Mouse (Mus musculus): ENCODE data around the gene Hexa. TPM values are rescaled to one million over a fixed set of nuclear protein-coding genes. Genes with fewer than 3 reads are reported as not detected.

The Hexa gene
- polyA plus RNA-seq (2016; fragmentation: Nextera tagmentation; extraction: Ambion mirVana) = 50.4 and 51.2 TPM in 2 replicates

DNA sequence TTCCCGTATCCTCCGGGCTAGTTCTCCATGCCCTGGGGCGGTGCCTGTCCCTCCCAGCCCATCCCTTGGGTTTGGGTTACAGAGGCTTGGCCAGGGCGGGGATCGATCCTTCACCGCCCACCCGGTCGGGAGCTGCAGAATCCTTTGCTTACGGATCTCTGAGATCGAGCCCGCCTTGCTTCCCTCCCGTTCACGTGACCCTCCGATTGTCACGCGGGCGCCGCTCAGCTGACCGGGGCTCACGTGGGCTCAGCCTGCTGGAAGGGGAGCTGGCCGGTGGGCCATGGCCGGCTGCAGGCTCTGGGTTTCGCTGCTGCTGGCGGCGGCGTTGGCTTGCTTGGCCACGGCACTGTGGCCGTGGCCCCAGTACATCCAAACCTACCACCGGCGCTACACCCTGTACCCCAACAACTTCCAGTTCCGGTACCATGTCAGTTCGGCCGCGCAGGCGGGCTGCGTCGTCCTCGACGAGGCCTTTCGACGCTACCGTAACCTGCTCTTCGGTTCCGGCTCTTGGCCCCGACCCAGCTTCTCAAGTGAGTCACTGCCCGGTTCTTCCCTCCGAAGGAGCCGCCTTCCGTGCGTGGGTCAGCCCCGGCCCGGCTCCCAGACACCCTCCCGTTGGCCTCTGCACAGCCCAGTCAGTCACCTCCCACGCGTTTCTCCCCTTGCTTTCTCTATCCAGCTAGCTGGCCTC lies at the start of gene Hexa, which contains the start of gene Tmem202:
TSS of gene Hexa (plus strand) at position 100 of the 697 bp plus-strand sequence.
TSS of gene Tmem202 (minus strand) at position 407 of the 697 bp plus-strand sequence.
- Histone ChIP-seq H3K4me3 (peak within 1 kb of the TSS; percentile 71), H3K27ac (replicated peaks) (peak within 1 kb of the TSS; percentile 86), H3K4me1 (peaks cover 22% of the 10 kb centered on the region), H3K9me3 (replicated peaks) (no peaks in the 10 kb centered on the region), H3K27me3 (ENCODE audit: low read depth, poor library complexity, severe bottlenecking) (peaks cover 9% of the 10 kb centered on the region), H3K36me3 (no peaks in the 10 kb centered on the region)
- DNase-seq (ENCODE audit: low spot score) = peak; percentile 90
- WGBS = 4% methylated on average over 55 of the region's 55 CpGs

DNA sequence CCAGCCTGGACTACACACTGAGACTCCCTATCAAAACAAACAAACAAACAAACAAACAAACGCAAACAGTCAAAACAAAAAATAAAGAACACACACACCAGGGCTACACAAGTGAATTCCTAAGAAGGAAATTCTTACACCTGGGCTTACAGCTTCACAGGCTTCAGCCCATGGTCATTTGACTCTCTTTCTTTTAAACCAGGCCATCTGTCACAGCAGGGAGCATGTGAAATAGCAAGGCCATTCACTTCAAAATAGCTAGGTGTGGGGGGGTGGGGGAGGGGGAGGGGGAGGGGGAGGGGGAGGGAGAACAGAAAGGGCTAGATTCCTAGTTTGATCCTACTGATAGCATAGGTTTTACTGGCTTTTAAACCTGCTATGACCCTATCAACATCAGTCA lies 31.2 kb upstream of the Hexa start:
- WGBS = 57% methylated on average over 1 of the region's 1 CpGs
- no peaks in the 10 kb centered on the region for H3K27me3 ChIP-seq (ENCODE audit: low read depth, poor library complexity, severe bottlenecking)
- DNase-seq (ENCODE audit: low spot score) = no peak
- no peak overlapping the region for H3K27ac ChIP-seq (replicated peaks)
- no peaks in the 10 kb centered on the region for H3K4me1 ChIP-seq
- no peaks in the 10 kb centered on the region for H3K9me3 ChIP-seq (replicated peaks)
- H3K36me3 ChIP-seq = no peaks in the 10 kb centered on the region
- H3K4me3 ChIP-seq = no peak overlapping the region

DNA sequence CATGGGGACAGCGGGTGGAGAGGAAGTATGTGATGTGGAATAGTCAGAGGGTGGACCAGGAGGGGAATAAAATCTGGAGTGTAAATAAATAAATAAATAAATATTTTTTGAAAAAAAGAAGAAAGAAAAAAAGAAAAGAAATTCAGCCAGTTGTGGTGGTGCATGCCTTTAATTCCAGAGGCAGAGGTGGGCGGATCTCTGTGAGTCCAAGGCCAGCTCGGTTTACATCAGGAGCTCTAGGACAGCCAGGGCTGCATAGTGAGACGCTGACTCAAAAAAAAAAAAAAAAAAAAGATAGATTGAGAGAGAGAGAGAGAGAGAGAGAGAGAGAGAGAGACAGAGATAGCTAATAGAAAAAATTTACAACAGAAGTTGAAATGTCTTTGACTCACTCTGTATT lies 27.0 kb upstream of the Hexa start:
- H3K9me3 ChIP-seq (replicated peaks) = no peaks in the 10 kb centered on the region
- H3K4me1 ChIP-seq = no peaks in the 10 kb centered on the region
- H3K36me3 ChIP-seq = no peaks in the 10 kb centered on the region
- H3K27ac ChIP-seq (replicated peaks) = no peak overlapping the region
- DNase-seq (ENCODE audit: low spot score) = no peak
- H3K27me3 ChIP-seq (ENCODE audit: low read depth, poor library complexity, severe bottlenecking) = no peaks in the 10 kb centered on the region
- 62% methylated on average over 4 of the region's 4 CpGs for WGBS
- no peak overlapping the region for H3K4me3 ChIP-seq

DNA sequence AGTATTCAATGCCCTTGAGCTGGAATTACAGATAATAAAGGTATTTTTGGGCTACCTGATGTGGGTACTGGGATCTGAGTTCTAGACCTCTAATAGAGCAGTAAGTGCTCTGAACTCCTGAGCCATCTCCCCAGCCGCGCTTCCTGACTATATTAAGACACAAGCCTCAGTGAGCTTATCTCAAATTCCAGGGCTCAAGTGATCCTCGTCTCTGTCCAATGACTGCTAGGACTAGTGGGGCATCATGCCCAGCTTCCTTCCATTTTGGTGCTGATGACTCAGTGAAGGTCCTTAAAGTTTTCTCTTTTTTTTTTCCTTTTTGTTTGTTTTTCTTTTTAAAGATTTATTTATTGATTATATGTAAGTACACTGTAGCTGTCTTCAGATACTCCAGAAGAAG lies 24.3 kb upstream of the Hexa start:
- WGBS = 71% methylated on average over 3 of the region's 3 CpGs

DNA sequence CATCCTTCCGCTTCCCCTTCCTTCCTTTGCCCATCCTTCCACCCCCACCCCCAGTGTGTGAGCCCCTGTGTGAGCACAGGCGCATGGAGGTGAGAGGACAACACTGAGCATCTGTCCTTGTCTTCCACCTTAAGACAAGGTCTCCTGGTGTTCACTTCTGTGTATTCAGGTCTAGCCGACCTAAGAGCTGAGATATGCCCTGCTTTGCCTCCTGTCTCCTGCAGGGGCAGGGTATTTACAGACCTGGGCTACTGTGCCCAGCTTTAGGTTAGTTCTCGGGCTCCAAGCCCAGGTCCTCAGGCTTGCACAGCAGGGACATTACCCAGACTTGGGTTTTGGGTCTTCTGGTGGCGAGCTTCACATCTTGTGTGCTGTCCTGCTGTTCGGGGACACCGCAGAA lies 22.2 kb upstream of the Hexa start:
- DNase-seq (ENCODE audit: low spot score) = no peak
- Histone ChIP-seq H3K4me3 (no peak overlapping the region), H3K36me3 (no peaks in the 10 kb centered on the region), H3K9me3 (replicated peaks) (no peaks in the 10 kb centered on the region), H3K27ac (replicated peaks) (no peak overlapping the region), H3K27me3 (ENCODE audit: low read depth, poor library complexity, severe bottlenecking) (no peaks in the 10 kb centered on the region), H3K4me1 (no peaks in the 10 kb centered on the region)
- 60% methylated on average over 7 of the region's 7 CpGs for WGBS

More for the DNA sequence above, 24.3 kb upstream of the Hexa start:
- no peaks in the 10 kb centered on the region for H3K36me3 ChIP-seq
- H3K27me3 ChIP-seq (ENCODE audit: low read depth, poor library complexity, severe bottlenecking) = no peaks in the 10 kb centered on the region
- H3K27ac ChIP-seq (replicated peaks) = no peak overlapping the region
- no peak overlapping the region for H3K4me3 ChIP-seq
- H3K4me1 ChIP-seq = no peaks in the 10 kb centered on the region
- no peak for DNase-seq (ENCODE audit: low spot score)
- no peaks in the 10 kb centered on the region for H3K9me3 ChIP-seq (replicated peaks)

DNA sequence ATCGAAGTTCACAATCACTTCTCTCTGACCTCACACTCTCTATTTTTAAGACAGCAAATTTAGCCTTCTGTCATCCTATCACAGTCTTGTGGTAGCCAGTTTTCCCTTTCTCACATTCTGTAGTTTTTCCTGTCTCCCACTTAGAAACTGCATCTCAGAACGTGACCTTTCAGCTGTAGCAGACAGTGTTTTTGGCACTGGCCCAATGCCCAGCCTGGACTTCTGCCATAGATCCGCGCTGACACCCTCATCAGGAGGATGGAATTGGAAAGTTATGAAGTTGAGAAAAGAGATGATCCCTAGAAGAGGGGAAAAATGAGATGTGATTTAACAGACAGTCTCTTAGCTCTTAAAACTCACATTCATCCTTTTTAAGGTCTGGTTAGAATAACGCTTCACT lies 20.4 kb upstream of the Hexa start:
- H3K4me3 ChIP-seq = no peak overlapping the region
- H3K36me3 ChIP-seq = no peaks in the 10 kb centered on the region
- no peak overlapping the region for H3K27ac ChIP-seq (replicated peaks)
- H3K4me1 ChIP-seq = no peaks in the 10 kb centered on the region
- no peaks in the 10 kb centered on the region for H3K27me3 ChIP-seq (ENCODE audit: low read depth, poor library complexity, severe bottlenecking)
- no peak for DNase-seq (ENCODE audit: low spot score)
- whole genome bisulfite sequencing = 87% methylated on average over 5 of the region's 5 CpGs
- H3K9me3 ChIP-seq (replicated peaks) = no peaks in the 10 kb centered on the region

DNA sequence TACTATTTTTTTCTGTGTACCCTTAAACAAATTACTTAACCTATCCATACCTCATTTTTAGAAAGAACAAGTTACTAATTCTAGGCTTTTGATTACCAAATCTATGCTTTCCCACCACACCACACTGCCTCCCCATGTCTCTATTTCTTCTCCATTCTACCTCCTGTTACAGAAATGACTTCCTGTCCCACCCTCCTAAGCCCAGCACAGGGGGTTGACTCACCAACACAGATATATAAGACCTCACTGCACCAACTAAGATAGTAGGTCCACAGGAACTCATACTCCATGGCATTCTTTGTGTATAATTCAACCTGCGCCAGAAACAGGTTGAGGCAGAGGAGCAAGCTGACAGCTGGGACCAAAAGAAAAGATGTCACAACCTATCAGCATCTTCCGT lies 19.9 kb upstream of the Hexa start:
- no peak for DNase-seq (ENCODE audit: low spot score)
- H3K4me3 ChIP-seq = no peak overlapping the region
- no peaks in the 10 kb centered on the region for H3K4me1 ChIP-seq
- H3K27me3 ChIP-seq (ENCODE audit: low read depth, poor library complexity, severe bottlenecking) = no peaks in the 10 kb centered on the region
- H3K27ac ChIP-seq (replicated peaks) = no peak overlapping the region
- H3K9me3 ChIP-seq (replicated peaks) = no peaks in the 10 kb centered on the region
- WGBS = 85% methylated on average over 2 of the region's 2 CpGs
- H3K36me3 ChIP-seq = no peaks in the 10 kb centered on the region

DNA sequence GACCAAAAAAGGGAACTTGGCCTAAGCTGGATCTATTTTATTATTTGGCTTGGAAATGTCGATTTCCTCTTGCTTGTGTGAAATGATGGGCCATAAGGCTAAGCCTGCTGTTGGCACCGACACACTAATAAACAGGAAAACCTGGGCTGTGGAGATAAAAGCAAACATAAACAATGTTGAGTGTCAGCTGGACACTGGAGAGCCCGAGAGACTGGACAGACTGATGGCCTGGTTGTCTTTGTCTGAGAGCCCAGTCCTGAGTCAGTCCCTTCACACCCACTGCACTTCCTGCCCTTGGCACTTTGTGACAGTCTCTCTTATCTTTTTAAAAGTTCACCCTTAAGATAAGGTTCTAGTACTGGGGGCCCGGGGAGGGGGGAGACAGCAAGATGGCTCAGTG lies 16.4 kb upstream of the Hexa start:
- WGBS = 71% methylated on average over 4 of the region's 4 CpGs
- Histone ChIP-seq H3K27me3 (ENCODE audit: low read depth, poor library complexity, severe bottlenecking) (no peaks in the 10 kb centered on the region), H3K36me3 (no peaks in the 10 kb centered on the region), H3K4me1 (no peaks in the 10 kb centered on the region), H3K4me3 (no peak overlapping the region), H3K27ac (replicated peaks) (no peak overlapping the region), H3K9me3 (replicated peaks) (no peaks in the 10 kb centered on the region)
- no peak for DNase-seq (ENCODE audit: low spot score)

DNA sequence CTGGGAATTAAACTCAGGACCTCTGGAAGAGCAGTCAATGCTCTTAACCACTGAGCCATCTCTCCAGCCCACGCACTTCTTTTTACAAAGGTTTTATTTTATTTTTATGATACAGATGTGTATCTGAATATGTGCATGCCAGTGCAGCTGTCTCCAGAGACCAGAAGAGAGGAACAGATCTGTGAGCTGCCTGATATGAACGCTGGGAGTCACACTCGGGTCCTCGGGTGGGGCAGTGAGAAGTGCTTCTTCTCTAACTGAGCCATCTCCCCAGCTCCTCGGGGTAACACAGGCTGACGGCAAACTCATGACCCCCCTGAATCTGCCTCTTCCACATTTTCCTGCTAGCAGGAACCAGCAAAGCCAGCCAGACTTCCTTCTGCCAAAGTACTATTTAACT lies 12.6 kb upstream of the Hexa start:
- Histone ChIP-seq H3K36me3 (no peaks in the 10 kb centered on the region), H3K27ac (replicated peaks) (no peak overlapping the region), H3K4me3 (no peak overlapping the region), H3K9me3 (replicated peaks) (no peaks in the 10 kb centered on the region), H3K4me1 (peaks cover 4% of the 10 kb centered on the region), H3K27me3 (ENCODE audit: low read depth, poor library complexity, severe bottlenecking) (no peaks in the 10 kb centered on the region)
- 92% methylated on average over 6 of the region's 6 CpGs for WGBS
- no peak for DNase-seq (ENCODE audit: low spot score)

DNA sequence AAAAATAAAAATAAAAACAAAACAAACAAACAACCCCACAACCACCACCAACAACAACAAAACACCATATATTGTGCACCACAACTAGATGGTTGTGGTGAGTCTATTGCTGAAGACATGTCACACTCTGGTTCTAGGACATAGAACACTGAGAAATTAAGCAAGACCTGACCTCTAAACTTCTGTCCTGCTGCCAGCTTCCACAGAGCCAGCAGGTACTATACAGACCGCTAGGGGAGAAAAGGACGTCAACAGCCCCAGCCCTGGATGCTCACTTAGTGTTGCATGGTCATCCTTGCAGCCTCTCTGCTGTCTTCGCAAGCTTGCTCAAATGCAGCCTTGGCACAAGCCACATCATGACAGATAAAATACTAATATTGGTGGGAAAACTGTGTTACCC lies 11.8 kb upstream of the Hexa start:
- WGBS = 86% methylated on average over 3 of the region's 3 CpGs
- Histone ChIP-seq H3K4me1 (peaks cover 9% of the 10 kb centered on the region), H3K27me3 (ENCODE audit: low read depth, poor library complexity, severe bottlenecking) (no peaks in the 10 kb centered on the region), H3K9me3 (replicated peaks) (no peaks in the 10 kb centered on the region), H3K4me3 (no peak overlapping the region), H3K36me3 (no peaks in the 10 kb centered on the region), H3K27ac (replicated peaks) (no peak overlapping the region)
- DNase-seq (ENCODE audit: low spot score) = no peak

DNA sequence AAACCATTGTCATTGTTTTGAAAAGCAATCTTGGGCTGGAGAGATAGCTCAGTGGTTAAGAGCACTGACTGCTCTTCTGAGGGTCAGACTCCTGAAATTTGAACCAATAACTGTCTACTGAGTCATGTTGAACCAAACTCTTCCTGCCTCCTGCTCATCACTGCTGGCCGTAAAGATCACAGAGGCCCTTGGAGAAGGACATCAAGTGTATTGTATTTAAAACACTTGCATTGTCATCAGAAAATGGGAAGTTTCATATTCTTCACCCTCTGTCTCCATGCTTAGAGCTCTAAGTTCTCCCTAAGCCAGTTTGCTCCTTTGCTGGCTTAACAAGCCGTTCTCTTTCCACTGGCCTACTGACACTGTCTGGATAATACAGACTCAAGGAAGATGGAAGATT lies 11.1 kb upstream of the Hexa start:
- no peak overlapping the region for H3K27ac ChIP-seq (replicated peaks)
- no peaks in the 10 kb centered on the region for H3K27me3 ChIP-seq (ENCODE audit: low read depth, poor library complexity, severe bottlenecking)
- H3K36me3 ChIP-seq = no peaks in the 10 kb centered on the region
- no peaks in the 10 kb centered on the region for H3K9me3 ChIP-seq (replicated peaks)
- no peak for DNase-seq (ENCODE audit: low spot score)
- WGBS = 85% methylated on average over 2 of the region's 2 CpGs
- H3K4me1 ChIP-seq = peaks cover 9% of the 10 kb centered on the region
- no peak overlapping the region for H3K4me3 ChIP-seq

DNA sequence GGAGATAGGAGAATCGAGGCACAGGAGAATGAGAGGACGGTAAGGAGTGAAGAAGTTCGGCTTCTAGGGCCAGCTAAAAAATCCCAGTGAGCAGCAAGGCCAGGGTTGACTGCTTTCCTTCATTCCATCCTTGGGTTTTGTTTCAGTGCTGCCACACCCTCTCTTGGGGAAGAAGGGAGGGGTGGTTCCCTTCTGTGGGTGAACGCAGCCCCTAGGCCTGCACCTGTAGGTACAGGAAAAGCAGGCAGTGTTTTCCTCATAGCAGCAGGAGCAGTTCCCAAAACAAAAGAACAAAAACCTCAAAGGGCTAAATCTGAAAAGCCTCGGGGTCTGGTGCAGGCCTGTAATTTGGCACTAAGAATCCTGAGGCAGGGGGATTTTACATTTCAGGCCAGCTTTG lies 7.7 kb upstream of the Hexa start:
- DNase-seq (ENCODE audit: low spot score) = no peak
- no peak overlapping the region for H3K4me3 ChIP-seq
- H3K9me3 ChIP-seq (replicated peaks) = no peaks in the 10 kb centered on the region
- WGBS = 22% methylated on average over 5 of the region's 5 CpGs
- H3K4me1 ChIP-seq = peaks cover 9% of the 10 kb centered on the region
- H3K27ac ChIP-seq (replicated peaks) = no peak overlapping the region
- no peaks in the 10 kb centered on the region for H3K36me3 ChIP-seq
- no peaks in the 10 kb centered on the region for H3K27me3 ChIP-seq (ENCODE audit: low read depth, poor library complexity, severe bottlenecking)

DNA sequence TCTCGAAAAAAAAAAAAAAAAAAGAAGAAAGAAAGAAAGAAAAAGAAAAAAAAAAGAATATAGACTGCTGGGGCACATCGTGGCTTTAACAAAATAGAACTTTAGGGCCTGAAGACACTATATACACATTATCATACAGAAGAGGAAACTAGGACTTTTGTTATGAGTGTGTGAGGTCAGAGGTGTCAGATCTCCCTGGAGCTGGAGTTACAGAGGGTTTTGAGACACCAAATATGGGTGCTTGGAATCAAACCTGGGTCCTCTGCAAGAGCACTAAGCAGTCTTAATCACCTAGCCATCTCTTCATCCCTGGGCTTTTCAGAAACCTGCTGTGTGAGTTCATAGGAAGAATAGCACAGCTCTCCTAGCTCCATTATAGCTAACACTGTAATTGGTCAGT lies 5.9 kb upstream of the Hexa start:
- no peak overlapping the region for H3K27ac ChIP-seq (replicated peaks)
- H3K4me1 ChIP-seq = peaks cover 9% of the 10 kb centered on the region
- DNase-seq (ENCODE audit: low spot score) = no peak
- H3K4me3 ChIP-seq = no peak overlapping the region
- peaks cover 8% of the 10 kb centered on the region for H3K27me3 ChIP-seq (ENCODE audit: low read depth, poor library complexity, severe bottlenecking)
- no peaks in the 10 kb centered on the region for H3K36me3 ChIP-seq
- H3K9me3 ChIP-seq (replicated peaks) = no peaks in the 10 kb centered on the region
- WGBS = 73% methylated on average over 2 of the region's 2 CpGs

DNA sequence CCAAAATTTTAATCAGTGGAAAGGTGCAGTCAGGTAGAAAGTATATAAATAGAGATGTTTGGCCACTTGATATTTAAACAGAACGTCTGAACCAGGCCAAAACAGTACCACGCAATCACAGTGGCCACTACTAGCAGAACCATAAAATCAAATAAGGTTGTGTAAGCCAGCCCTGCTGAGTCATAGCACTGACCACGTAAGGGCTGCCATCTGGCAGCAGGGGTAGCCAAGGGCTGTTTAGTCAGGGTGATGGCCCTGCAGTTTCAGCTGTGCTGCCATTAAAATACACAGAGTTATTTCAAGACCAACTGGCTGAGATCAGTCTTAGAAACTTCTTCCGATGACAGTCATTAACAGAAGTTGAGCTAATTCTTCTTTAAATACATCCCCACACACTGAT lies 5.5 kb upstream of the Hexa start:
- no peak for DNase-seq (ENCODE audit: low spot score)
- no peaks in the 10 kb centered on the region for H3K36me3 ChIP-seq
- WGBS = 80% methylated on average over 4 of the region's 4 CpGs

More for the DNA sequence above, 5.5 kb upstream of the Hexa start:
- H3K4me1 ChIP-seq = peaks cover 9% of the 10 kb centered on the region
- H3K9me3 ChIP-seq (replicated peaks) = no peaks in the 10 kb centered on the region
- peaks cover 9% of the 10 kb centered on the region for H3K27me3 ChIP-seq (ENCODE audit: low read depth, poor library complexity, severe bottlenecking)
- H3K27ac ChIP-seq (replicated peaks) = no peak overlapping the region
- H3K4me3 ChIP-seq = no peak overlapping the region

Data from midbrain, embryonic 10.5 days (tissue).